Mouse (Mus musculus) 3134 (cell line): Measurements from ENCODE around the gene Rps6kc1.

ENCODE experiments used
- DNase-seq: peaks from one replicate; pipeline ENCODE4 v3.0.0-alpha.2; 2011; ENCODE audit warnings: low spot score; ENCODE audit not compliant: insufficient read length; ENCODE audit errors: extremely low read depth

Rps6kc1 gene

GRCm38 (mm10) chr1:190844356-190844755, 67.2 kb downstream of the Rps6kc1 start:
- no peak for DNase-seq

GRCm38 (mm10) chr1:190836046-190836445, 75.5 kb downstream of the Rps6kc1 start:
- no peak for DNase-seq

- no peak for DNase-seq
These were observed 77.2 kb downstream of the Rps6kc1 start for GRCm38 (mm10) chr1:190834201-190834907.

GRCm38 (mm10) chr1:190832965-190833630, 78.5 kb downstream of the Rps6kc1 start:
- no peak for DNase-seq

GRCm38 (mm10) chr1:190831839-190832497, 79.6 kb downstream of the Rps6kc1 start:
- DNase-seq: no peak

GRCm38 (mm10) chr1:190826486-190827034, 85.0 kb downstream of the Rps6kc1 start:
- no peak for DNase-seq

- no peak for DNase-seq
These were observed 87.8 kb downstream of the Rps6kc1 start for GRCm38 (mm10) chr1:190823745-190824144.

GRCm38 (mm10) chr1:190816141-190816540, 95.4 kb downstream of the Rps6kc1 start:
- DNase-seq: no peak

- DNase-seq: no peak
These were observed 101.2 kb downstream of the Rps6kc1 start for GRCm38 (mm10) chr1:190810408-190810807.

- no peak for DNase-seq
These were observed 102.8 kb downstream of the Rps6kc1 start for GRCm38 (mm10) chr1:190808766-190809221.

- DNase-seq: no peak
These were observed 104.8 kb downstream of the Rps6kc1 start for GRCm38 (mm10) chr1:190806817-190807216.

GRCm38 (mm10) chr1:190798668-190799067, 112.9 kb downstream of the Rps6kc1 start:
- DNase-seq: no peak

GRCm38 (mm10) chr1:190797483-190798058, 114.0 kb downstream of the Rps6kc1 start:
- DNase-seq: no peak

- no peak for DNase-seq
These were observed 114.7 kb downstream of the Rps6kc1 start for GRCm38 (mm10) chr1:190796745-190797482.

GRCm38 (mm10) chr1:190791638-190792037, 119.9 kb downstream of the Rps6kc1 start:
- no peak for DNase-seq

- DNase-seq: no peak
These were observed 120.8 kb downstream of the Rps6kc1 start for GRCm38 (mm10) chr1:190790720-190791119.

GRCm38 (mm10) chr1:190777660-190778059, 133.9 kb downstream of the Rps6kc1 start:
- DNase-seq: no peak

GRCm38 (mm10) chr1:190776260-190776659, 135.3 kb downstream of the Rps6kc1 start:
- DNase-seq: no peak

- DNase-seq: no peak
These were observed 139.3 kb downstream of the Rps6kc1 start for GRCm38 (mm10) chr1:190772088-190772885.
